Mouse (Mus musculus) megakaryocyte, adult 5-6 weeks (primary cell): ENCODE results near the gene Maip1. TPM values are rescaled to one million over a fixed set of nuclear protein-coding genes. Genes with fewer than 3 reads are reported as not detected.

ENCODE experiments used
- ATAC-seq: 2 replicates; pipeline ENCODE4 v1.8.0; 2016; ENCODE audit warnings: mild to moderate bottlenecking, inconsistent platforms; ENCODE audit not compliant: poor library complexity, severe bottlenecking
- total RNA-seq, 2 experiments: library from RNA; stranded (forward) in 1 of 2; stranded (reverse) in 1 of 2; fragments of 153-499, 151-499 nt in 1 of 2; fragments of 221-1000, 200-1000 nt in 1 of 2; gene quantifications; 2 replicates each; pipeline versions ENCODE4 v1.2.3 to v1.2.4; 2015 to 2017

The Maip1 gene
- total RNA-seq, 2 experiments from 2014 or later: 7.2 to 12.1 TPM

DNA sequence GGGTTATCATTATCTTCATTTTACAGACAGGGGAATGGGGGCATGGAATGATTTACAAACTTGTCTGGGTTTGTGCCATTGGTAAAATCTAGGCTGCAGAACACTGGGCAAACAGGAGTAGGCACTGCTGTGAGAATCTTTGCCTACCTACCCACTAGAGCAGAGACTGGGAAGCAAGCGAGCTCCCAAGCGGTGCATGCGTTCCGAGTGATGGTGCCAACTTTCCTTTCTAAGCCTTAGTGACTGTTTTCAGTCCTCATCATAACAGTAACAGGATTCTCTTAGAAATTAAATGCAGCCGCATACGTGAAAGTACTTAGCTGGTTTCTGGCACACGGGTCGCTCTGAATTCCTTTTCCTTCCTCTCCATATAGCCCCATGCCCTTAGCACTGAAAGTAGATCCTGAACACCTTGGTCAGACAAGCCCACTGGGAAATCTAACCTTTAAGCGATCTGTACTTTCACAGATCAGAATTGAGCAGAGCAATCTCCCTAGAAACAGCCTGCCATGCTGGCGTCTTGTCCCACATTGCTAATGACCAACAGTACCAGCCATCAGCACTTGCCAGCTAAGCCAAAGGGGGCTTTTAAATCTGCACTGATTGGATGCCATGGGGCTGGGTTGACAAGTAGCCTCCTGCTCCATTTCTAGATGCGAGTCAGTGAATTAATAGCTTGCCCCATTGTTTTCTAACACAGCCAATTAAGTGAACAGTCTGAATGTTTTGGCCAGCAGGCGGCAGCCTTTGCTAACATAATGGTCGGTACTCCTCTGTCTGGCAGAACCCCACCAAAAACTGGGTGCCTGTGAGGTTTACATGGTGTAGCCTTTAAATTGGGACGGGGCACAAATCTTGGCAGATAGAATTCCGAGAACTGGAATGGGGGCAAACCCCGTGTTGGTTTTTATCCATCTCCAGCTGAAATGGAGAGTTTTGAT, 22.5 kb downstream of the Maip1 start:
- ATAC-seq: peak; percentile 79

DNA sequence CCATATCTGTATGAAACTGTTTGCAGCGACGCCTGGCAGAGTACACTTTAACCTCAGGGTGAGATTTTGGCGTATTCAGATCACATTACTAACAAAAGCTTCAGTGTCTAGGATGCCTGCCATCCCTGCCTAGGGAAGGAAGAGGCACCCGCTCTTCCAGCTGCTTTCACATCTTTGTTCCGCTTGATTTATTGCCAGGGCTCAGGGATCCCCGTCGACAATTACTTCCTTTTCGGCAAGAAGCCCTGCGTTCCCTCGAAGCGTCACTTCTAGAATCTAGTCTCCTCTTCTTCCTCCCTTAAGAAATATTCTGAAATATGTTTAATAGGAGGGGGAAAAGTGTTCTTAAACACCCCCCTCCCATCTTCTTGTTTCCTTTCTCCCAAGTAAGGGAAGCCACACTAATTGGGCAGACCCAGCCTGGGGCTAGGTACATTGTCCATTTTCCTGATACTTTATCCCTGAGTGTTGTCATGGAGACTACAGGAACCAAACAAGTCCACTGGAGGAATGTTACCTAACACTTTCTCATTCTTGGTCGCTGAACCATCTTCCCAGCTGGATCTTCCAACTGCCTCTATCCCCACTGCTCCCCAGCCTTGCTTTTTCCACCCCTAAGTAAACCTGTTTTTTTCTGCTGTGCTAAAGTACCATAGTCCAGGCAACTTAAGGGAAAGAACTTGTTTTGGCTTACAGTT, 23.8 kb downstream of the Maip1 start:
- ATAC-seq: peak; percentile 54

DNA sequence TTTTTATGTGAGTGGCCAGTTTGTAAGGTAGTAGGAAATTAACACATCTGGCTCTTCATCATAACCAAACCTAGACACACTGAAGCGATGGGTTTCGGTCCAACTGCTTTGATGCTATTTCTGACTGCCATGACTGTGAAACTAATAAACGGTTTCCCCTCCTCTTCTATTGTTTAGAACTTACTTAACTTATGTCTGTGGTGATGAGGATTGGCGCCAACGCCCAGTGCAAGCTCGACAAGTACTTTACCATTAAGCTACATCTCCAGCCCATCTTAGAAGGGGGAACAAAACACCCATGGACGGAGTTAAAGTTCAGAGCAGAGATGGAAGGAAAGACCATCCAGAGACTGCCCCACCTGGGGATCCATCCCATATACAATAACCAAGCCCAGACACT, 27.0 kb downstream of the Maip1 start:
- no peak for ATAC-seq

DNA sequence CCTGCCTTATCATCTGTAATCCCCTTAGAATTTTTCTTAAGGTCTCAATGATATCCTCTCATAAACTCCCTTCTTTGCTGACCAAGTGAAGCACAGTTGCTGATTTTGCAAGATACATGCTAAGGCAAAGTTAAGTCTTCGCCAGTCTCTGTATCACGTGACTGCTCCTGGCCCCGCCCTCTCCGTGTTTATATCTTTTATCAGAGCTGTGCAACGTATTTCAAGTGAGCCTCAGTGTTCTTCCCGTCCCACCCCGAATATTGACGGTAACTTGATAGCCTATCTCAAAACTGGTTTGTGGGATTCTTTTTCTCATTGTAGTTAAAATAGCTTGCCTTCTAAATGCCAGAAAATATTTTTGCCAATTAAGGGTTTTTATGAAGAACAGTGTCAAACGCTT, 30.3 kb downstream of the Maip1 start:
- ATAC-seq: 0 out of 2 replicates have a peak, but pooled peaks have one; percentile 24

DNA sequence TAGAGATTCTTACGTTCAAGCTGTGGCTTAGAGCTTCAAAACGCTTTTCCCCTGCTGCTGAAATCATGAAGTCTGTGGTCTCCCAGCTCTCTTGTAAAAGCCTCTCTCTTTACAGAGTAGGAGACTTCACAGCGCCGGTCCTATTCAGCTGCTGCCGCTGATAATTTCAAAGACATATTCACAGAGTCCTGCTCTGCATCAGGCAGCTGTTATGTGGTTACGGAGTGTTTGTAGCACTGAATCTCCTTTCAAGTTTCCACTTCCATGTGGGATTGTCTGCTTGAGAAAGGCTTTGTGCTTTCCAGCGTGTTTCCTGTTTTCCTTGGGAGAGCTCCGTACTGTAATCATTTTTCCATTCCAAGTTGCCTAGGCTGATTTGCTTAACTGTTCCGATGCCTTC, 30.8 kb downstream of the Maip1 start:
- ATAC-seq: no peak

DNA sequence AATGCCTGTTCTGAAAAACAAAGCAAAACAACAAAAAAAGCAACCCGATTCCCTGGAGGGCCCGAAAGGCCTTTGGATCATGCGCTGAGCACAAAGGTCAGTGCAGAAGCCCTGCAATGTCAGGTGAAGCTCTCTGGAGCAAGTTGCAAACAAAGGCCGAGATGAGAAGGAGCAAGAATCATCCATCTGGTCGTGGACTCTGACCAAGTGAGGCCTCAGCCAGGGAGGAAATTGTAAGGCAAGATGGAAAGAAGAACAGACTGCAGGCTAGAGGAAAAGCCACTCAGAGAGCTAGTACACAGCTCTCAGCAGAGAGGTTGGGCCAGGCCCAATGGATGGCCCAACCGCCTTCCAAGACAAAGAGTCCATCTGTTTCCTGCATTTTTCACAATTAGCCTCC, 32.9 kb downstream of the Maip1 start:
- no peak for ATAC-seq

DNA sequence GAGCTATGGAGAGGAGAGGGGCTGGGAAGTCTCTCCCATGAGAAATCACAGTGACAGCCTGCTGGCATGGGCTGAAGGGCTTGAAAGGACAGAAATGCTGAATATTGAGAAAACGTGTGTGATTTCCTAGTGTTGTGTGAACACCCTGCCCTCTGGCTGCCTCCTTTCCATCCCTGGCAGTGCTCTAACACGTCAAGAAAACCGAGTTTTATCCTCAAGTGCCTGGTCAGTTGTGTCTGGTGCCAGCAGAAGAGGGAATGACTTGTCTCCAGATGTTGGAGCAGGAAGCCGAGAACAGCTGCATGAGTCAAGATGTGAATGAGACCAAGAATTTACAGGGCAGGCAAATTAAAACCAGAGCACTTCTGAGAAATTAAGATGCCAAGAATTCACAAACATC, 34.6 kb downstream of the Maip1 start:
- no peak for ATAC-seq

DNA sequence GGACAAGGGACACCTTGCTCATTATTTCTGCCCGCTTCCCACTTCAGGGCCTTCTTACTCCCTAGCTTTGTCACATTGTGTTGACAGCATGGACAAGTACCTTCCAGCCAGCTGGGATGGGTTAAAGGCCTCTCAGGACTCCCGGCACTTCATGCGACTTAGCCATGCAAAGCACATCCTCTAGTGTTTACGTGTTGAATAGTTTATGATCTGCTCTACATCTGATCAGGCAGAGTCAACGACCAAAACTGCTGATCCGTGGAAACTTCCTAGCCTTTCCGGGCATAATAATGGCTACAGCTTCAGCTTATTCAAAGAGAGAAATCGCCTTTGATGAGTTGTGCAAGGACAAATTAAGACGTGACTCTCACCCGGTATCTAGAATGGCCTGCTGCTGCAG, 39.6 kb downstream of the Maip1 start:
- ATAC-seq: no peak

DNA sequence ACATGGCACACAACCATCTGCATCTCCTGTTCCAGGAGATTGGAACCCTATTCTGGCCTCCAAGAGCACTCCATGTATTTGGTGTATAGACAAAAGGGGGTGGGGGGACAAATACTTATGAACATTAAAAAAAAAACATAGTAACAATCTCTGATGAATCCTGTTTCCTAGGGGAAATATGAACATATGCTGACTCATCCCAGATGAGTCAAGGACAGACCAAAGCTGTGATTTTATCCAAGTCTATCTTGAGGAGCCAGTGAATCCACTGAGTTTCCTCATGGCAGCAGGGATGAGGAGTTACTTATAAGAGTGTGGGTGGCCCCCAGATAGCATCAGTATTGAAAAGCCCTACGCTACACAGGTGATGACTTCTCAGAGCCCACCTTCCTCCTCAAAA, 44.1 kb downstream of the Maip1 start:
- ATAC-seq: no peak

DNA sequence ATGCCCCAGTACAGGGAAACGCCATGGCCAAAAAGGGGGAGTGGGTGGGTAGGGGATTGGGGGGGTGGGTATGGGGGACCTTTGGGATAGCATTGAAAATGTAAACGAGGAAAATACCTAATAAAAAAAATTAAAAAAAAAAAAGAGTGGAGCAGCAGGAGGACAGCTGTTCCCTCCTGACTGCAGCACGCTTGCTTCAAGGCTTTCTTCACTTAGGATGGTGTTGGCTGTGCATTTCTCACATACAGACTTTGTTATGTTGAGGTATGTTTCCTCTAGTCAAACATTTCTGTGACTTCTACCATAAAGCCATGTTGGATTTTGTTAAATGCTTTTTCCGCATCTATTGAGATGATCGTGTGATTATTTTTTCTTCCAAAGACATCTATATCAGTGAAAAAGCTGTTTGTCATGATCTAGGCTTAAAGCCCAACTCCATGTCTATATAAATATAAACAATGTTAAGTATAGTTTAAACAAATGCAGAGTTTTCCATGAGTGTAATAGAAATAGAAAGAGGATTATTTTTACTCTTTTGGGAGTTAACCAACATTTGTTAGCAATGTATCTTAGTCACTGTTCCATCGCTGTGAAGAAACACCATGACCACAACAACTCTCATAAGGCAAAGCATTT, 54.3 kb downstream of the Maip1 start:
- no peak for ATAC-seq

Other genes with a start within 250 kb of the Maip1 start
- gene 1700066M21Rik, start 28.7 kb upstream of the Maip1 start, total RNA-seq (2015): 22.5 and 23.5 TPM in 2 replicates
- gene 1700066M21Rik, start 28.7 kb upstream of the Maip1 start, total RNA-seq (2017): 16.7 and 20.6 TPM in 2 replicates
- 23.3 and 24.0 TPM in 2 replicates for gene Tyw5, start 773 bp downstream of the Maip1 start, total RNA-seq (2015)
- 12.0 and 28.7 TPM in 2 replicates for gene Tyw5, start 773 bp downstream of the Maip1 start, total RNA-seq (2017)